Comparison of ENCODE assay signal across 8 mouse cellular contexts in genomic region chr4:41639913-41640507, GRCm38 (mm10). TPM values are rescaled to one million over a fixed set of nuclear protein-coding genes. Genes with fewer than 3 reads are reported as not detected.
DNase-seq lines count a peak whose midpoint lies in the region; ATAC-seq and TF ChIP-seq lines count a peak whose summit lies in the region.

Gene Enho (minus strand): TSS chr4:41640324.

- H3ac ChIP-seq in C2C12 (ENCODE audit: control insufficient read depth, insufficient read length, low read depth) = peak within 1 kb of the TSS; percentile 47

- TF ChIP-seq POLR2A in brain, embryonic 14.5 days (IDR thresholded peaks at IDR 0.05; ENCODE audit: borderline replicate concordance, extremely low read depth, insufficient read depth, insufficient read length, poor library complexity, severe bottlenecking) = peak; percentile 84

- WGBS in heart, embryonic 10.5 days = under 1% methylated on average over 72 of the region's 74 CpGs
- WGBS in kidney, embryonic 15.5 days = under 1% methylated on average over 64 of the region's 74 CpGs
- under 1% methylated on average over 55 of the region's 74 CpGs for WGBS in limb, embryonic 15.5 days

- no peaks in the 10 kb centered on the region for H3K27me3 ChIP-seq in C2C12 (ENCODE audit: control insufficient read depth, insufficient read depth, insufficient read length)
- H3K27me3 ChIP-seq in heart, embryonic 10.5 days (ENCODE audit: insufficient read depth, poor library complexity, severe bottlenecking) = peaks cover 29% of the 10 kb centered on the region
- H3K27me3 ChIP-seq in kidney, embryonic 15.5 days = peaks cover 14% of the 10 kb centered on the region
- H3K27me3 ChIP-seq in limb, embryonic 15.5 days = peaks cover 28% of the 10 kb centered on the region

- peak; percentile 97 for DNase-seq in brain, embryonic 14.5 days (ENCODE audit: low read depth)
- DNase-seq in heart, embryonic 10.5 days (ENCODE audit: low spot score) = peak; percentile 97
- peak; percentile 76 to 89 for DNase-seq in monocyte, adult 2 months (ENCODE audit: low read depth in 1 of 2, low spot score in 2 of 2)
- peak; percentile 81 to 88 for DNase-seq in spleen, postnatal 14 days (ENCODE audit: low spot score in 2 of 2)

- ATAC-seq in erythroblast, adult 5-6 weeks (replicated peaks; ENCODE audit: low FRiP score, poor library complexity, severe bottlenecking) = peak; percentile 82
- ATAC-seq in kidney, embryonic 15.5 days (replicated peaks; ENCODE audit: low FRiP score) = peak; percentile 90
- peak; percentile 87 for ATAC-seq in limb, embryonic 15.5 days (ENCODE audit: insufficient number of reproducible peaks, low FRiP score, low TSS enrichment, low read depth)

- no peak within 1 kb of the TSS for H3K4me3 ChIP-seq in C2C12 (ENCODE audit: insufficient read depth, poor library complexity, severe bottlenecking)
- peak within 1 kb of the TSS; percentile 76 for H3K4me3 ChIP-seq in heart, embryonic 10.5 days
- H3K4me3 ChIP-seq in kidney, embryonic 15.5 days (replicated peaks) = peak within 1 kb of the TSS; percentile 57
- peak within 1 kb of the TSS; percentile 59 for H3K4me3 ChIP-seq in limb, embryonic 15.5 days

- H3K9me3 ChIP-seq in heart, embryonic 10.5 days = no peaks in the 10 kb centered on the region
- H3K9me3 ChIP-seq in kidney, embryonic 15.5 days (replicated peaks) = no peaks in the 10 kb centered on the region
- H3K9me3 ChIP-seq in limb, embryonic 15.5 days = no peaks in the 10 kb centered on the region

- H3K27ac ChIP-seq in heart, embryonic 10.5 days = peak within 1 kb of the TSS; percentile 91
- H3K27ac ChIP-seq in kidney, embryonic 15.5 days = peak within 1 kb of the TSS; percentile 75
- peak within 1 kb of the TSS; percentile 67 for H3K27ac ChIP-seq in limb, embryonic 15.5 days

- H3K9ac ChIP-seq in kidney, embryonic 15.5 days = peak within 1 kb of the TSS; percentile 66
- peak within 1 kb of the TSS; percentile 73 for H3K9ac ChIP-seq in limb, embryonic 15.5 days

- no peaks in the 10 kb centered on the region for H3K79me3 ChIP-seq in C2C12 (ENCODE audit: low read depth)

- TF ChIP-seq CTCF in C2C12 (IDR thresholded peaks at IDR 0.05; ENCODE audit: control insufficient read depth, insufficient read depth, insufficient read length) = no peak
- TF ChIP-seq CTCF in brain, embryonic 14.5 days (IDR thresholded peaks at IDR 0.05; ENCODE audit: borderline replicate concordance, extremely low read depth, insufficient read depth, insufficient read length) = no peak

- H3K4me2 ChIP-seq in kidney, embryonic 15.5 days = peak within 1 kb of the TSS; percentile 85
- H3K4me2 ChIP-seq in limb, embryonic 15.5 days = peak within 1 kb of the TSS; percentile 86

- H3K36me3 ChIP-seq in C2C12 (ENCODE audit: control insufficient read depth, insufficient read depth) = no peaks in the 10 kb centered on the region
- H3K36me3 ChIP-seq in heart, embryonic 10.5 days = peaks cover 6% of the 10 kb centered on the region; the same call in 1 of the 2 replicates
- no peaks in the 10 kb centered on the region for H3K36me3 ChIP-seq in kidney, embryonic 15.5 days
- H3K36me3 ChIP-seq in limb, embryonic 15.5 days = no peaks in the 10 kb centered on the region

- peaks cover 39% of the 10 kb centered on the region for H3K4me1 ChIP-seq in heart, embryonic 10.5 days
- peaks cover 52% of the 10 kb centered on the region for H3K4me1 ChIP-seq in kidney, embryonic 15.5 days
- H3K4me1 ChIP-seq in limb, embryonic 15.5 days = peaks cover 31% of the 10 kb centered on the region

- no peaks in the 10 kb centered on the region for H3K79me2 ChIP-seq in C2C12 (ENCODE audit: control insufficient read depth, insufficient read depth)

TF ChIP-seq in C2C12, 6 proteins besides CTCF, POLR2A, EP300 and RAD21:
- TF ChIP-seq USF1 (IDR thresholded peaks at IDR 0.05; ENCODE audit: low read depth) (no peak), CEBPB (IDR thresholded peaks at IDR 0.05; ENCODE audit: low read depth) (no peak), MYOG (IDR thresholded peaks at IDR 0.05; ENCODE audit: control insufficient read depth, extremely low read depth, insufficient read length) (no peak), FOSL1 (IDR thresholded peaks at IDR 0.05; ENCODE audit: insufficient read depth, low read length, poor library complexity, severe bottlenecking) (no peak), MYOD1 (IDR thresholded peaks at IDR 0.05; ENCODE audit: control insufficient read depth, insufficient read length, low read depth) (no peak), MAX (IDR thresholded peaks at IDR 0.05) (no peak)
TF ChIP-seq in C2C12: peak in this region for 0.

RNA-seq across cellular contexts. Expression of gene Enho, which starts in this region (rescaled TPM):
- polyA plus RNA-seq in C2C12 (2012; fragmentation: generic; extraction: Trizol) = 1.2 TPM
- 124 and 147 TPM in 2 replicates for polyA plus RNA-seq in brain, embryonic 14.5 days (2012; rRNA removed)
- total RNA-seq in erythroblast, adult 5-6 weeks (2015; ENCODE audit: low replicate concordance) = not detected in 2 replicates
- total RNA-seq in erythroblast, adult 5-6 weeks (2017; ENCODE audit: low replicate concordance) = not detected in 2 replicates
- polyA plus RNA-seq in heart, embryonic 10.5 days (2016; fragmentation: Nextera tagmentation; extraction: Ambion mirVana) = 5.3 and 8.9 TPM in 2 replicates
- polyA plus RNA-seq in kidney, embryonic 15.5 days (2015; fragmentation: Nextera tagmentation; extraction: Ambion mirVana) = 19.1 and 22.6 TPM in 2 replicates
- 8.7 and 9.5 TPM in 2 replicates for polyA plus RNA-seq in limb, embryonic 15.5 days (2015; fragmentation: Nextera tagmentation; extraction: Ambion mirVana)

Comparison
In these comparisons a context has a peak if more than half of its experiments do, and no peak if none do; other contexts are left out.
1. Peak in ATAC-seq in erythroblast, adult 5-6 weeks; RNA of the gene not detected or under 1 TPM.